Mouse (Mus musculus): Measurements from ENCODE around the gene Cep164.

- TF ChIP-seq CTCF (conservative IDR thresholded peaks at IDR 0.05; ENCODE audit: low read length) (no peak), NANOG (IDR thresholded peaks at IDR 0.05; ENCODE audit: borderline replicate concordance, low read length) (no peak)
Observed at GRCm38 (mm10) chr9:45838434-45839138, 10.1 kb upstream of the Cep164 start, which contains the start of gene Bace1.
